Mouse (Mus musculus): ENCODE measurements around the gene Cmtm2b. TPM values are rescaled to one million over a fixed set of nuclear protein-coding genes. Genes with fewer than 3 reads are reported as not detected.

The Cmtm2b gene
- polyA plus RNA-seq, 2 experiments = not detected

GRCm38 (mm10) chr8:104334196-104334595 lies 12.2 kb downstream of the Cmtm2b start:
- Histone ChIP-seq H3K9me3 (ENCODE audit: control insufficient read depth, low read length) (no peaks in the 10 kb centered on the region), H3K27ac (replicated peaks; ENCODE audit: low read depth, low read length) (no peak overlapping the region), H3K4me1 (ENCODE audit: control insufficient read depth, insufficient read depth, low read length) (no peaks in the 10 kb centered on the region), H3K27me3 (ENCODE audit: control insufficient read depth, insufficient read depth, low read length) (no peaks in the 10 kb centered on the region), H3K4me2 (replicated peaks; ENCODE audit: low read depth, low read length, severe bottlenecking) (no peak overlapping the region), H3K4me3 (replicated peaks; ENCODE audit: low read length) (no peak overlapping the region), H3K36me3 (ENCODE audit: control insufficient read depth, insufficient read depth, low read length) (no peaks in the 10 kb centered on the region), H3K9ac (ENCODE audit: low read depth, low read length, severe bottlenecking) (no peak overlapping the region)
- DNase-seq (ENCODE audit: low spot score) = no peak
- WGBS = 65% methylated on average over 1 of the region's 1 CpGs
- no peak for TF ChIP-seq POLR2A (IDR thresholded peaks at IDR 0.05; ENCODE audit: borderline replicate concordance, extremely low read depth, insufficient read depth, insufficient read length)
- no peak for ATAC-seq (ENCODE audit: low FRiP score, low read depth)

- ATAC-seq (ENCODE audit: low FRiP score, low read depth) (no peak), DNase-seq (ENCODE audit: low spot score) (no peak)
- H3K27ac ChIP-seq (replicated peaks; ENCODE audit: low read depth, low read length) = no peak overlapping the region
- no peaks in the 10 kb centered on the region for H3K9me3 ChIP-seq (ENCODE audit: control insufficient read depth, low read length)
- H3K4me2 ChIP-seq (replicated peaks; ENCODE audit: low read depth, low read length, severe bottlenecking) = no peak overlapping the region
- peaks cover 3% of the 10 kb centered on the region; the same call in 1 of the 2 replicates for H3K4me1 ChIP-seq (ENCODE audit: control insufficient read depth, insufficient read depth, low read length)
- no peak for TF ChIP-seq POLR2A (IDR thresholded peaks at IDR 0.05; ENCODE audit: borderline replicate concordance, extremely low read depth, insufficient read depth, insufficient read length)
- no peaks in the 10 kb centered on the region for H3K27me3 ChIP-seq (ENCODE audit: control insufficient read depth, insufficient read depth, low read length)
- no peak overlapping the region for H3K4me3 ChIP-seq (replicated peaks; ENCODE audit: low read length)
- no peaks in the 10 kb centered on the region for H3K36me3 ChIP-seq (ENCODE audit: control insufficient read depth, insufficient read depth, low read length)
- 90% methylated on average over 1 of the region's 1 CpGs for WGBS
- no peak overlapping the region for H3K9ac ChIP-seq (ENCODE audit: low read depth, low read length, severe bottlenecking)
Observed at GRCm38 (mm10) chr8:104336806-104337205, 14.8 kb downstream of the Cmtm2b start.

- H3K27ac ChIP-seq (replicated peaks; ENCODE audit: low read depth, low read length) = no peak overlapping the region
- 39% methylated on average over 3 of the region's 3 CpGs for WGBS
Observed at GRCm38 (mm10) chr8:104337890-104338289, 15.9 kb downstream of the Cmtm2b start.

GRCm38 (mm10) chr8:104339229-104339982 lies 17.4 kb downstream of the Cmtm2b start, which contains the start of gene Cmtm3:
Gene Cmtm3 (plus strand): TSS chr8:104339410.
- Histone ChIP-seq H3K4me1 (ENCODE audit: control insufficient read depth, insufficient read depth, low read length) (peaks cover 5% of the 10 kb centered on the region), H3K9me3 (ENCODE audit: control insufficient read depth, low read length) (no peaks in the 10 kb centered on the region), H3K9ac (ENCODE audit: low read depth, low read length, severe bottlenecking) (peak within 1 kb of the TSS; percentile 89), H3K4me2 (replicated peaks; ENCODE audit: low read depth, low read length, severe bottlenecking) (peak within 1 kb of the TSS; percentile 85), H3K36me3 (ENCODE audit: control insufficient read depth, insufficient read depth, low read length) (0 out of 2 replicates have a peak, but pooled peaks cover 3% of the 10 kb centered on the region), H3K27me3 (ENCODE audit: control insufficient read depth, insufficient read depth, low read length) (no peaks in the 10 kb centered on the region), H3K4me3 (replicated peaks; ENCODE audit: low read length) (peak within 1 kb of the TSS; percentile 67), H3K27ac (replicated peaks; ENCODE audit: low read depth, low read length) (peak within 1 kb of the TSS; percentile 82)
- no peak for TF ChIP-seq POLR2A (IDR thresholded peaks at IDR 0.05; ENCODE audit: borderline replicate concordance, extremely low read depth, insufficient read depth, insufficient read length)
- ATAC-seq (ENCODE audit: low FRiP score, low read depth) (no peak), DNase-seq (ENCODE audit: low spot score) (peak; percentile 31)
- 14% methylated on average over 17 of the region's 18 CpGs for WGBS

More at GRCm38 (mm10) chr8:104337890-104338289, 15.9 kb downstream of the Cmtm2b start:
- Histone ChIP-seq H3K4me3 (replicated peaks; ENCODE audit: low read length) (no peak overlapping the region), H3K4me2 (replicated peaks; ENCODE audit: low read depth, low read length, severe bottlenecking) (no peak overlapping the region), H3K9ac (ENCODE audit: low read depth, low read length, severe bottlenecking) (no peak overlapping the region), H3K9me3 (ENCODE audit: control insufficient read depth, low read length) (no peaks in the 10 kb centered on the region), H3K27me3 (ENCODE audit: control insufficient read depth, insufficient read depth, low read length) (no peaks in the 10 kb centered on the region), H3K36me3 (ENCODE audit: control insufficient read depth, insufficient read depth, low read length) (no peaks in the 10 kb centered on the region), H3K4me1 (ENCODE audit: control insufficient read depth, insufficient read depth, low read length) (peaks cover 5% of the 10 kb centered on the region; the same call in 1 of the 2 replicates)
- ATAC-seq (ENCODE audit: low FRiP score, low read depth) = no peak
- TF ChIP-seq POLR2A (IDR thresholded peaks at IDR 0.05; ENCODE audit: borderline replicate concordance, extremely low read depth, insufficient read depth, insufficient read length) = no peak
- DNase-seq (ENCODE audit: low spot score) = no peak

- ATAC-seq (ENCODE audit: low FRiP score, low read depth) (no peak), DNase-seq (ENCODE audit: low spot score) (no peak)
- Histone ChIP-seq H3K4me1 (ENCODE audit: control insufficient read depth, insufficient read depth, low read length) (peaks cover 5% of the 10 kb centered on the region), H3K9ac (ENCODE audit: low read depth, low read length, severe bottlenecking) (peak overlapping the region; percentile 89), H3K27ac (replicated peaks; ENCODE audit: low read depth, low read length) (peak overlapping the region; percentile 82; the same call in 1 of the 2 replicates), H3K36me3 (ENCODE audit: control insufficient read depth, insufficient read depth, low read length) (peaks cover 8% of the 10 kb centered on the region; the same call in 1 of the 2 replicates), H3K4me3 (replicated peaks; ENCODE audit: low read length) (peak overlapping the region; percentile 67), H3K4me2 (replicated peaks; ENCODE audit: low read depth, low read length, severe bottlenecking) (peak overlapping the region; percentile 85), H3K9me3 (ENCODE audit: control insufficient read depth, low read length) (no peaks in the 10 kb centered on the region), H3K27me3 (ENCODE audit: control insufficient read depth, insufficient read depth, low read length) (no peaks in the 10 kb centered on the region)
- 2% methylated on average over 6 of the region's 6 CpGs for WGBS
- TF ChIP-seq POLR2A (IDR thresholded peaks at IDR 0.05; ENCODE audit: borderline replicate concordance, extremely low read depth, insufficient read depth, insufficient read length) = no peak
Observed at GRCm38 (mm10) chr8:104339983-104340232, 17.9 kb downstream of the Cmtm2b start.
